Mouse (Mus musculus): ENCODE measurements around the gene Aars2. TPM values are rescaled to one million over a fixed set of nuclear protein-coding genes. Genes with fewer than 3 reads are reported as not detected.

Gene Aars2
- polyA plus RNA-seq, 1 experiment from 2014 or later, result 14.3 TPM

- no peak overlapping the region for H3K27ac ChIP-seq (replicated peaks; ENCODE audit: low read depth, low read length)
- no peaks in the 10 kb centered on the region for H3K27me3 ChIP-seq (ENCODE audit: control insufficient read depth, insufficient read depth, low read length)
- DNase-seq (ENCODE audit: low spot score) (no peak), ATAC-seq (replicated peaks; ENCODE audit: insufficient number of reproducible peaks, low FRiP score, low TSS enrichment, low read depth) (no peak)
- no peak overlapping the region for H3K4me2 ChIP-seq (ENCODE audit: low read depth, low read length)
- WGBS, result 72% methylated on average over 18 of the region's 18 CpGs
- peaks cover 29% of the 10 kb centered on the region for H3K36me3 ChIP-seq (replicated peaks; ENCODE audit: control insufficient read depth, insufficient read depth, low read depth, low read length)
- H3K9ac ChIP-seq (replicated peaks; ENCODE audit: low read length), result no peak overlapping the region
- peak overlapping the region; percentile 5; the same call in 1 of the 2 replicates for H3K4me3 ChIP-seq (ENCODE audit: low read depth, low read length)
- peaks cover 7% of the 10 kb centered on the region for H3K4me1 ChIP-seq (ENCODE audit: control insufficient read depth, insufficient read depth, low read length)
- H3K9me3 ChIP-seq (replicated peaks; ENCODE audit: control insufficient read depth, low read length), result no peaks in the 10 kb centered on the region
Measured at GRCm38 (mm10) chr17:45566360-45567161, 59.9 kb downstream of the Aars2 start.

- Histone ChIP-seq H3K27ac (replicated peaks; ENCODE audit: low read depth, low read length) (no peak overlapping the region), H3K4me3 (ENCODE audit: low read depth, low read length) (peak overlapping the region; percentile 5; the same call in 1 of the 2 replicates), H3K9ac (replicated peaks; ENCODE audit: low read length) (no peak overlapping the region), H3K36me3 (replicated peaks; ENCODE audit: control insufficient read depth, insufficient read depth, low read depth, low read length) (peaks cover 29% of the 10 kb centered on the region), H3K4me1 (ENCODE audit: control insufficient read depth, insufficient read depth, low read length) (peaks cover 7% of the 10 kb centered on the region), H3K9me3 (replicated peaks; ENCODE audit: control insufficient read depth, low read length) (no peaks in the 10 kb centered on the region), H3K27me3 (ENCODE audit: control insufficient read depth, insufficient read depth, low read length) (no peaks in the 10 kb centered on the region), H3K4me2 (ENCODE audit: low read depth, low read length) (no peak overlapping the region)
- ATAC-seq (replicated peaks; ENCODE audit: insufficient number of reproducible peaks, low FRiP score, low TSS enrichment, low read depth), result no peak
- 32% methylated on average over 4 of the region's 4 CpGs for WGBS
- DNase-seq (ENCODE audit: low spot score), result peak; percentile 33
Measured at GRCm38 (mm10) chr17:45567162-45567601, 60.5 kb downstream of the Aars2 start.

DNA sequence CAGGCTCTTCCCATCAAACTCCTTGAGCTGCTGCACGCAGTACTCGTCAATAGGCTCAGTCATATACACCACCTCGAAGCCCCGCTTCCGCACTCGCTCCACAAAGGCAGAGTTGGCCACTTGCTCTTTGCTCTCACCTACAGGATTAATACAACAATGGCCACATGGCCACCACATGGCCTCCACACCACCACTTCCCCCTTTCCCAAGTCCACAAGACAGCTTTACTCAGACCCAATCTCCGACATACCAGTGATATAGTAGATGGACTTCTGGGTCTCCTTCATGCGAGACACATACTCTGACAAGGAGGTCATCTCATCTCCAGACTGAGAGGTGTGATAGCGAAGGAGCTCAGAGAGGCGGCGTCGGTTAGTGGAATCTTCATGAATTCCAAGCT lies 62.3 kb downstream of the Aars2 start:
- peaks cover 29% of the 10 kb centered on the region for H3K36me3 ChIP-seq (replicated peaks; ENCODE audit: control insufficient read depth, insufficient read depth, low read depth, low read length)
- H3K4me2 ChIP-seq (ENCODE audit: low read depth, low read length), result no peak overlapping the region
- no peak for DNase-seq (ENCODE audit: low spot score)
- H3K4me3 ChIP-seq (ENCODE audit: low read depth, low read length), result no peak overlapping the region
- ATAC-seq (replicated peaks; ENCODE audit: insufficient number of reproducible peaks, low FRiP score, low TSS enrichment, low read depth), result no peak
- H3K4me1 ChIP-seq (ENCODE audit: control insufficient read depth, insufficient read depth, low read length), result peaks cover 7% of the 10 kb centered on the region
- H3K27me3 ChIP-seq (ENCODE audit: control insufficient read depth, insufficient read depth, low read length), result no peaks in the 10 kb centered on the region
- no peaks in the 10 kb centered on the region for H3K9me3 ChIP-seq (replicated peaks; ENCODE audit: control insufficient read depth, low read length)
- H3K9ac ChIP-seq (replicated peaks; ENCODE audit: low read length), result no peak overlapping the region
- WGBS, result 87% methylated on average over 12 of the region's 12 CpGs
- no peak overlapping the region for H3K27ac ChIP-seq (replicated peaks; ENCODE audit: low read depth, low read length)

DNA sequence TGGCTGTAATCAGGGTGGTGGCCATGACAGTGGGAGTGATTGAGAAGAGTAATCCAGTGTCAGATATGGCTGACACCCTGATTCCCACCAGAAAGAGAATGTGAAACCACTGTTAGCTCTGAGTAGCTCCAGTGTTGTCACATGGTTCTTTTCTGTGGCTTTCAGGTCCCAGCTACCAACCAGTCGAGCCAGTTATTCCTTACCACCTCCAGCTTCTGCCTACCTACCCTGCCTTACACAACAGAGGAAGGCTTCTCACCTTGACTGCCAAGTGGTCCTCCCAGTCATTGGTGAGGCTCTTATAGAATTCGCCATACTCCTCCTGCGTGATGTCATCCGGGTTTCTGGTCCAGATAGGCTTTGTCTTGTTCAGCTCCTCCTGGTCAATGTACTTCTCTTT lies 63.4 kb downstream of the Aars2 start:
- Histone ChIP-seq H3K4me1 (ENCODE audit: control insufficient read depth, insufficient read depth, low read length) (peaks cover 4% of the 10 kb centered on the region), H3K9me3 (replicated peaks; ENCODE audit: control insufficient read depth, low read length) (no peaks in the 10 kb centered on the region), H3K9ac (replicated peaks; ENCODE audit: low read length) (no peak overlapping the region), H3K27ac (replicated peaks; ENCODE audit: low read depth, low read length) (no peak overlapping the region), H3K27me3 (ENCODE audit: control insufficient read depth, insufficient read depth, low read length) (no peaks in the 10 kb centered on the region), H3K4me2 (ENCODE audit: low read depth, low read length) (no peak overlapping the region), H3K4me3 (ENCODE audit: low read depth, low read length) (no peak overlapping the region), H3K36me3 (replicated peaks; ENCODE audit: control insufficient read depth, insufficient read depth, low read depth, low read length) (peaks cover 29% of the 10 kb centered on the region)
- WGBS, result 85% methylated on average over 4 of the region's 4 CpGs
- DNase-seq (ENCODE audit: low spot score) (no peak), ATAC-seq (replicated peaks; ENCODE audit: insufficient number of reproducible peaks, low FRiP score, low TSS enrichment, low read depth) (no peak)

Other genes starting within 250 kb of the Aars2 start
- 88.6 and 97.6 TPM in 2 replicates for gene Cdc5l, start 73.1 kb upstream of the Aars2 start, polyA plus RNA-seq (2014; fragmentation: Nextera tagmentation; extraction: Ambion mirVana)
- 0.17 and 0.26 TPM in 2 replicates for gene Spats1, start 31.4 kb upstream of the Aars2 start, polyA plus RNA-seq (2014; fragmentation: Nextera tagmentation; extraction: Ambion mirVana)
- 1.5 and 2.3 TPM in 2 replicates for gene Tcte1, start 16.6 kb downstream of the Aars2 start, polyA plus RNA-seq (2014; fragmentation: Nextera tagmentation; extraction: Ambion mirVana)
- 5.4 and 6.3 TPM in 2 replicates for gene Tmem151b, start 42.8 kb downstream of the Aars2 start, polyA plus RNA-seq (2014; fragmentation: Nextera tagmentation; extraction: Ambion mirVana)
- 3.5 and 5.3 TPM in 2 replicates for gene Nfkbie, start 48.9 kb downstream of the Aars2 start, polyA plus RNA-seq (2014; fragmentation: Nextera tagmentation; extraction: Ambion mirVana)
- 85.6 and 92.2 TPM in 2 replicates for gene Slc35b2, start 57.0 kb downstream of the Aars2 start, polyA plus RNA-seq (2014; fragmentation: Nextera tagmentation; extraction: Ambion mirVana)
- gene Hsp90ab1, start 66.4 kb downstream of the Aars2 start, polyA plus RNA-seq (2014; fragmentation: Nextera tagmentation; extraction: Ambion mirVana), result 1,660 and 1,740 TPM in 2 replicates
- 52.5 and 58.9 TPM in 2 replicates for gene Slc29a1, start 92.8 kb downstream of the Aars2 start, polyA plus RNA-seq (2014; fragmentation: Nextera tagmentation; extraction: Ambion mirVana)
- gene Mymx, start 95.3 kb downstream of the Aars2 start, polyA plus RNA-seq (2014; fragmentation: Nextera tagmentation; extraction: Ambion mirVana), result 1.6 and 5.6 TPM in 2 replicates
- 0.28 and 0.52 TPM in 2 replicates for gene Capn11, start 152.5 kb downstream of the Aars2 start, polyA plus RNA-seq (2014; fragmentation: Nextera tagmentation; extraction: Ambion mirVana)
- 127 and 141 TPM in 2 replicates for gene Mrpl14, start 179.5 kb downstream of the Aars2 start, polyA plus RNA-seq (2014; fragmentation: Nextera tagmentation; extraction: Ambion mirVana)
- 23.5 and 24.8 TPM in 2 replicates for gene Tmem63b, start 180.1 kb downstream of the Aars2 start, polyA plus RNA-seq (2014; fragmentation: Nextera tagmentation; extraction: Ambion mirVana)
- 0.61 TPM in 1 of 2 replicates, not detected in the other for gene 1600014C23Rik, start 227.0 kb downstream of the Aars2 start, polyA plus RNA-seq (2014; fragmentation: Nextera tagmentation; extraction: Ambion mirVana)